Mouse (Mus musculus): ENCODE data around the gene Eppin.

DNA sequence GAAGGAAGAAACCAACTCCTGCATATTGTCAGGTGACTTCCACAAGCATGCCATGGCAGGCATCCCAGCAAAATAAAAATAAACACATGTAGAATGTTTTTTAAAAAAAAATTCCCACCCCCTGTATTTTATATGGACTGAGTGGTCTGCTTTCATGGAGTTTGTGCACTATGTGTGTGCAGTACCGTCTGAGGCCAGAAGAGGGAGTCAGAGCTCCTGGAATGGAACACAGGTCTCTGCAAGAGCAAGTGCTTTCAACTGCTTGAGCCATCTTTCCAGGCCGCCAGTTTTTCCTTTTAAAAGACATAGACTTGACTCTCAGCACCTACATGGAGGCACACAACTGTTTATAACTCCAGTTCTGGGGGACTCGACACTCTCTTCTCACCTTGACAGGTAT lies 10.1 kb upstream of the Eppin start:
- TF ChIP-seq CTCF (IDR thresholded peaks at IDR 0.05; ENCODE audit: low read depth, low read length) (no peak), POLR2AphosphoS5 (IDR thresholded peaks at IDR 0.05; ENCODE audit: insufficient replicate concordance, low read depth, low read length) (no peak), GATA1 (IDR thresholded peaks at IDR 0.05; ENCODE audit: borderline replicate concordance, low read length) (no peak), TAL1 (conservative IDR thresholded peaks at IDR 0.05; ENCODE audit: low read depth, low read length) (no peak)
